Mouse (Mus musculus): ENCODE results near the gene Psmd6. TPM values are rescaled to one million over a fixed set of nuclear protein-coding genes. Genes with fewer than 3 reads are reported as not detected.

Psmd6 gene
- total RNA-seq (2015; ENCODE audit: low replicate concordance) (72.7 and 97.2 TPM in 2 replicates), total RNA-seq (2017; ENCODE audit: low replicate concordance) (111 and 119 TPM in 2 replicates)

- ATAC-seq (replicated peaks; ENCODE audit: low FRiP score, poor library complexity, severe bottlenecking) = peak; percentile 99
These were observed at the start of gene Psmd6 for GRCm38 (mm10) chr14:14120230-14121096. Gene Psmd6 (minus strand): TSS chr14:14120984.

GRCm38 (mm10) chr14:14110710-14111109, 10.1 kb downstream of the Psmd6 start:
- no peak for ATAC-seq (replicated peaks; ENCODE audit: low FRiP score, poor library complexity, severe bottlenecking)

- ATAC-seq (replicated peaks; ENCODE audit: low FRiP score, poor library complexity, severe bottlenecking) = no peak
These were observed 15.9 kb downstream of the Psmd6 start for GRCm38 (mm10) chr14:14104930-14105318.

- no peak for ATAC-seq (replicated peaks; ENCODE audit: low FRiP score, poor library complexity, severe bottlenecking)
These were observed 16.4 kb downstream of the Psmd6 start for GRCm38 (mm10) chr14:14104213-14104929.

GRCm38 (mm10) chr14:14101296-14101695, 19.5 kb downstream of the Psmd6 start:
- ATAC-seq (replicated peaks; ENCODE audit: low FRiP score, poor library complexity, severe bottlenecking) = no peak

GRCm38 (mm10) chr14:14100773-14101280, 20.0 kb downstream of the Psmd6 start:
- no peak for ATAC-seq (replicated peaks; ENCODE audit: low FRiP score, poor library complexity, severe bottlenecking)

GRCm38 (mm10) chr14:14098330-14098980, 22.3 kb downstream of the Psmd6 start:
- peak; percentile 92 for ATAC-seq (replicated peaks; ENCODE audit: low FRiP score, poor library complexity, severe bottlenecking)

GRCm38 (mm10) chr14:14090571-14090970, 30.2 kb downstream of the Psmd6 start:
- no peak for ATAC-seq (replicated peaks; ENCODE audit: low FRiP score, poor library complexity, severe bottlenecking)

GRCm38 (mm10) chr14:14088016-14088791, 32.6 kb downstream of the Psmd6 start:
- peak; percentile 56; the same call in 1 of the 2 replicates for ATAC-seq (replicated peaks; ENCODE audit: low FRiP score, poor library complexity, severe bottlenecking)

GRCm38 (mm10) chr14:14087348-14087747, 33.4 kb downstream of the Psmd6 start:
- ATAC-seq (replicated peaks; ENCODE audit: low FRiP score, poor library complexity, severe bottlenecking) = peak; percentile 38; the same call in 1 of the 2 replicates

- no peak for ATAC-seq (replicated peaks; ENCODE audit: low FRiP score, poor library complexity, severe bottlenecking)
These were observed 34.0 kb downstream of the Psmd6 start for GRCm38 (mm10) chr14:14086711-14087263.

- no peak for ATAC-seq (replicated peaks; ENCODE audit: low FRiP score, poor library complexity, severe bottlenecking)
These were observed 37.0 kb downstream of the Psmd6 start for GRCm38 (mm10) chr14:14083811-14084210.

- peak; percentile 68 for ATAC-seq (replicated peaks; ENCODE audit: low FRiP score, poor library complexity, severe bottlenecking)
These were observed 40.1 kb downstream of the Psmd6 start for GRCm38 (mm10) chr14:14080604-14081194.

GRCm38 (mm10) chr14:14071456-14071855, 49.3 kb downstream of the Psmd6 start:
- no peak for ATAC-seq (replicated peaks; ENCODE audit: low FRiP score, poor library complexity, severe bottlenecking)

GRCm38 (mm10) chr14:14070541-14071315, 50.1 kb downstream of the Psmd6 start:
- no peak for ATAC-seq (replicated peaks; ENCODE audit: low FRiP score, poor library complexity, severe bottlenecking)

- no peak for ATAC-seq (replicated peaks; ENCODE audit: low FRiP score, poor library complexity, severe bottlenecking)
These were observed 52.2 kb downstream of the Psmd6 start for GRCm38 (mm10) chr14:14068553-14068952.

GRCm38 (mm10) chr14:14067648-14068472, 52.9 kb downstream of the Psmd6 start:
- ATAC-seq (replicated peaks; ENCODE audit: low FRiP score, poor library complexity, severe bottlenecking) = peak; percentile 41; the same call in 1 of the 2 replicates

Data from erythroblast, adult 5-6 weeks (primary cell).